Mouse (Mus musculus) hindbrain, embryonic 13.5 days (tissue): ENCODE results near the gene Trim12a. TPM values are rescaled to one million over a fixed set of nuclear protein-coding genes. Genes with fewer than 3 reads are reported as not detected.
"Not testable (repeated sequence)": the region's sequence is repeated elsewhere in the genome, so short reads cannot be mapped to it uniquely, and the experiment has no call there.

ENCODE experiments used
- ATAC-seq: fragments of 200-750 bp; cut with Nextera tagmentation; 2 replicates; pipeline ENCODE4 v1.8.0; 2017; ENCODE audit warnings: moderate TSS enrichment; ENCODE audit not compliant: low FRiP score
- H3K27ac ChIP-seq: fragments of 300-500 bp; sonication (generic); 2 replicates; pipeline ENCODE4 v1.5.1; 2015; ENCODE audit warnings: inconsistent platforms, mild to moderate bottlenecking, moderate library complexity
- H3K27me3 ChIP-seq: fragments of 300-500 bp; sonication (generic); 2 replicates; pipeline ENCODE4 v1.6.1; 2015; ENCODE audit warnings: mild to moderate bottlenecking, inconsistent platforms
- H3K36me3 ChIP-seq: fragments of 300-500 bp; sonication (generic); 2 replicates; pipeline ENCODE4 v1.6.1; 2015; ENCODE audit warnings: mild to moderate bottlenecking, inconsistent platforms
- H3K4me1 ChIP-seq: fragments of 300-500 bp; sonication (generic); replicated peaks from 2 replicates; pipeline ENCODE4 v1.6.1; 2015; ENCODE audit warnings: inconsistent platforms
- H3K4me2 ChIP-seq: fragments of 300-500 bp; sonication (generic); 2 replicates; pipeline ENCODE4 v1.6.1; 2015; ENCODE audit warnings: inconsistent platforms, mild to moderate bottlenecking, moderate library complexity
- H3K4me3 ChIP-seq: fragments of 300-500 bp; sonication (generic); 2 replicates; pipeline ENCODE4 v1.5.1; 2015; ENCODE audit warnings: mild to moderate bottlenecking, inconsistent platforms
- H3K9ac ChIP-seq: fragments of 300-500 bp; sonication (generic); 2 replicates; pipeline ENCODE4 v1.6.1; 2015; ENCODE audit warnings: mild to moderate bottlenecking, inconsistent platforms
- H3K9me3 ChIP-seq: fragments of 300-500 bp; sonication (generic); 2 replicates; pipeline ENCODE4 v1.6.1; 2016; ENCODE audit warnings: inconsistent platforms
- WGBS: fragments of 180-500 bp; shearing (Covaris S2); methylation state at CpG from one replicate; pipeline ENCODE4 v1.1.7; 2015; 5-methylcytosine and 5-hydroxymethylcytosine counted together
- polyA plus RNA-seq: library from polyadenylated mRNA; unstranded; fragments of >200 nt; fragmentation: Nextera tagmentation; extraction: Ambion mirVana; gene quantifications from 2 replicates; pipeline ENCODE4 v1.2.1, GENCODE M21; 2015

Gene Trim12a
- polyA plus RNA-seq, 1 experiment from 2014 or later = 2.5 TPM

- not testable (repeated sequence) for H3K36me3 ChIP-seq, H3K9ac ChIP-seq, ATAC-seq, H3K4me3 ChIP-seq, H3K9me3 ChIP-seq, H3K27ac ChIP-seq, H3K4me1 ChIP-seq, H3K4me2 ChIP-seq, H3K27me3 ChIP-seq
- 41% methylated on average over 14 of the region's 14 CpGs for WGBS
Measured at GRCm38 (mm10) chr7:104287576-104288443, 27.5 kb downstream of the Trim12a start, which contains the start of gene Trim5. Gene Trim5, minus strand, starts transcription at chr7:104288094.

GRCm38 (mm10) chr7:104279361-104279760, 35.9 kb downstream of the Trim12a start:
- not testable (repeated sequence) for H3K27ac ChIP-seq, H3K4me2 ChIP-seq, H3K27me3 ChIP-seq, H3K9ac ChIP-seq, ATAC-seq, H3K4me3 ChIP-seq, H3K4me1 ChIP-seq, H3K9me3 ChIP-seq, H3K36me3 ChIP-seq
- WGBS = 84% methylated on average over 3 of the region's 3 CpGs

- H3K9me3 ChIP-seq, H3K27ac ChIP-seq, H3K27me3 ChIP-seq, ATAC-seq, H3K9ac ChIP-seq, H3K36me3 ChIP-seq, H3K4me2 ChIP-seq, H3K4me3 ChIP-seq, H3K4me1 ChIP-seq: not testable (repeated sequence)
- 83% methylated on average over 4 of the region's 5 CpGs for WGBS
Measured at GRCm38 (mm10) chr7:104265335-104265734, 49.9 kb downstream of the Trim12a start.

- not testable (repeated sequence) for ATAC-seq, H3K4me2 ChIP-seq, H3K36me3 ChIP-seq, H3K27ac ChIP-seq, H3K4me1 ChIP-seq, H3K27me3 ChIP-seq, H3K4me3 ChIP-seq, H3K9ac ChIP-seq, H3K9me3 ChIP-seq
- 90% methylated on average over 4 of the region's 4 CpGs for WGBS
Measured at GRCm38 (mm10) chr7:104260380-104260779, 54.9 kb downstream of the Trim12a start.

Other genes starting within 250 kb of the Trim12a start
- not detected in 2 replicates for gene Olfr644, start 243.6 kb downstream of the Trim12a start, polyA plus RNA-seq
- not detected in 2 replicates for gene Olfr645, start 230.0 kb downstream of the Trim12a start, polyA plus RNA-seq
- not detected in 2 replicates for gene Olfr646, start 210.6 kb downstream of the Trim12a start, polyA plus RNA-seq
- gene Ubqln5, start 185.6 kb downstream of the Trim12a start, polyA plus RNA-seq = not detected in 2 replicates
- not detected in 2 replicates for gene Olfr643, start 178.1 kb downstream of the Trim12a start, polyA plus RNA-seq
- gene Ubqln3, start 172.2 kb downstream of the Trim12a start, polyA plus RNA-seq = not detected in 2 replicates
- not detected in 2 replicates for gene Ubqlnl, start 164.9 kb downstream of the Trim12a start, polyA plus RNA-seq
- gene Olfm5, start 150.6 kb downstream of the Trim12a start, polyA plus RNA-seq = not detected in 2 replicates
- gene Olfr648, start 132.1 kb downstream of the Trim12a start, polyA plus RNA-seq = 0.26 and 0.34 TPM in 2 replicates
- gene Olfr649, start 119.5 kb downstream of the Trim12a start, polyA plus RNA-seq = not detected in 2 replicates
- 0.43 and 0.50 TPM in 2 replicates for gene Trim6, start 96.7 kb downstream of the Trim12a start, polyA plus RNA-seq
- 0.90 and 1.00 TPM in 2 replicates for gene Trim34a, start 71.0 kb downstream of the Trim12a start, polyA plus RNA-seq
- 0.13 and 0.14 TPM in 2 replicates for gene Trim5, start 27.4 kb downstream of the Trim12a start, polyA plus RNA-seq
- not detected in 2 replicates for gene Trim34b, start 14.0 kb upstream of the Trim12a start, polyA plus RNA-seq
- gene Trim12c, start 37.9 kb upstream of the Trim12a start, polyA plus RNA-seq = 1.6 and 1.9 TPM in 2 replicates
- gene Trim30b, start 54.4 kb upstream of the Trim12a start, polyA plus RNA-seq = not detected in 2 replicates
- not detected in 2 replicates for gene Trim30c, start 85.4 kb upstream of the Trim12a start, polyA plus RNA-seq
- gene Trim30a, start 149.7 kb upstream of the Trim12a start, polyA plus RNA-seq = 0.71 and 0.84 TPM in 2 replicates
- 0.12 and 0.30 TPM in 2 replicates for gene Trim30d, start 192.4 kb upstream of the Trim12a start, polyA plus RNA-seq
- gene Olfr651, start 234.7 kb upstream of the Trim12a start, polyA plus RNA-seq = not detected in 2 replicates
- gene Olfr652, start 245.4 kb upstream of the Trim12a start, polyA plus RNA-seq = not detected in 2 replicates